Mouse (Mus musculus) CH12.LX (cell line): ENCODE data around the gene Ubxn6.

Source experiments
- CTCF ChIP-seq, 2 experiments: IDR thresholded peaks in 1 of 2; conservative IDR thresholded peaks in 1 of 2; 2 replicates each; pipeline ENCODE4 v1.5.1; 2011 to 2012; ENCODE audit warnings: low read depth in 2 of 2, low read length in 2 of 2, improper control_type of control experiment in 1 of 2, inconsistent platforms in 1 of 2, mild to moderate bottlenecking in 1 of 2, moderate library complexity in 1 of 2
- EP300 ChIP-seq: IDR thresholded peaks from 2 replicates; pipeline ENCODE4 v1.6.1; 2011; ENCODE audit warnings: low read length, improper control_type of control experiment
- IRF4 ChIP-seq: IDR thresholded peaks from 2 replicates; pipeline ENCODE4 v1.6.1; 2014; ENCODE audit warnings: low read depth, mild to moderate bottlenecking, inconsistent platforms, low read length, improper control_type of control experiment
- MEF2A ChIP-seq: IDR thresholded peaks from 2 replicates; pipeline ENCODE4 v1.6.1; 2014; ENCODE audit warnings: low read depth, mild to moderate bottlenecking, inconsistent platforms, low read length, improper control_type of control experiment, borderline replicate concordance
- MYC ChIP-seq: IDR thresholded peaks from 2 replicates; pipeline ENCODE4 v1.6.1; 2011; ENCODE audit warnings: low read depth, mild to moderate bottlenecking, improper control_type of control experiment, low read length
- POLR2A ChIP-seq: IDR thresholded peaks from 2 replicates; pipeline ENCODE4 v1.6.1; 2011; ENCODE audit warnings: low read depth, mild to moderate bottlenecking, improper control_type of control experiment, low read length
- ZC3H11A ChIP-seq: IDR thresholded peaks from 2 replicates; pipeline ENCODE4 v1.6.1; 2012; ENCODE audit warnings: low read depth, mild to moderate bottlenecking, inconsistent platforms, low read length, improper control_type of control experiment

DNA sequence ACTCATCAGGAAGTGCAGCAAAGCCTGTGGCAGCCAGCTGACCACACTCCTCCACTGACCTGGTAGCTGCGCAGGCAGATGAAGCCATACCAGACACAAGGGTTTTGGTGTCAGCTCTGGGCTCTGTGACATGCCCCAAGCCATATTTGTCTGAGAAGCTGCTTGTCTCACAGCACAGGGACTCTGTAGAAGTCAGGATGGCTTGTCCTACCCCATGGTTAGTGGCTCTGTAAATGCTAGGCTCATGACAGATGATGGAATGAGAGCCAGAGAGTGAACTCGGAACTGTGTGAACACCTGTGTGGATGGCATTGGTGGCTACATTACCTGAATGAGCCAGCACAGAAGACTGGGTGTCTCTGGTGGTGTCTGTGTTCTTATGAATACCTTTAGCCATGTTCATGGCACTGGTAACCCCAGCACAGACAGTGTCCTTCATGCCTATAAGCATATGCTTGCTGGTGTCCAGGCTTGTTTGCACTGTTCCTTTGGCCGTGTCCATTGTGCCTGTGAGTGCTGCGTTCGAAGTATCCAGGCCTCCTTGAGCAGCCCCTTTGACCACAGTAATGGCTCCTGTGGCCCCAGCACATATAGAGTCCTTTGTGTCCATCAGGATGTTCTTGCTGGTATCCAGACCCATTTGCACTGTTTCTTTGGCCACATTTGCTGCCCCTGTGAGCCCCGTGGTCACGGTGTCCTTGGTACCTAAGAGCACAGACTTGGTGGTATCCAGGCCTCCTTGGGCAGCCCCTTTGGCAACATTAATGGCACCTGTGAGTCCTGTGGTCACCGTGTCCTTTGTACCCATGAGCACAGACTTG lies 28.8 kb upstream of the Ubxn6 start:
- TF ChIP-seq POLR2A (no peak), CTCF (conservative IDR thresholded peaks at IDR 0.05 in 1 of 2, IDR thresholded peaks at IDR 0.05 in 1 of 2; ENCODE audit: low read depth in 2 of 2, low read length in 2 of 2) (no peak), MEF2A (no peak), MYC (no peak), ZC3H11A (no peak), EP300 (no peak), IRF4 (no peak)
